Mouse (Mus musculus): ENCODE data around the gene Fam45a.
"Not testable (repeated sequence)": the region's sequence is repeated elsewhere in the genome, so short reads cannot be mapped to it uniquely, and the experiment has no call there.

The Fam45a gene

DNA sequence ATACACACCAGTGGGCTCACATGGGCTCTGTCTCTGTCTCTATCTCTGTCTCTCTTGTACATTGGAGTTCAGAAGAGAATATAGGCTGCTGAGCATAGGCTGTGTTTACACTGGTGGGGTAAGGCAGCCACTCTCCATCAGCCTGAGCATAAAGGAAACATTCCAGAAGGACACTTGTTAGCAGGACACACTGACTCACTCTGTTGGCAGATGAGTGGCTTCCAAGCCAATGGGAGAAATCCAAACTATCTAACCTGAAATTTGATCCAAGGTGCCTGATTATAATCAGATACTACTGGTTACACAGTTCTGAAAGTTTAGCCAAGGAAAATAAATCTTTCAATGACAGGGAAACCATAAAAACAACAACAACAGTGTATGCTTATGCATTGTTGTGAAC is 34.3 kb downstream of the Fam45a start:
- DNase-seq: no peak

DNA sequence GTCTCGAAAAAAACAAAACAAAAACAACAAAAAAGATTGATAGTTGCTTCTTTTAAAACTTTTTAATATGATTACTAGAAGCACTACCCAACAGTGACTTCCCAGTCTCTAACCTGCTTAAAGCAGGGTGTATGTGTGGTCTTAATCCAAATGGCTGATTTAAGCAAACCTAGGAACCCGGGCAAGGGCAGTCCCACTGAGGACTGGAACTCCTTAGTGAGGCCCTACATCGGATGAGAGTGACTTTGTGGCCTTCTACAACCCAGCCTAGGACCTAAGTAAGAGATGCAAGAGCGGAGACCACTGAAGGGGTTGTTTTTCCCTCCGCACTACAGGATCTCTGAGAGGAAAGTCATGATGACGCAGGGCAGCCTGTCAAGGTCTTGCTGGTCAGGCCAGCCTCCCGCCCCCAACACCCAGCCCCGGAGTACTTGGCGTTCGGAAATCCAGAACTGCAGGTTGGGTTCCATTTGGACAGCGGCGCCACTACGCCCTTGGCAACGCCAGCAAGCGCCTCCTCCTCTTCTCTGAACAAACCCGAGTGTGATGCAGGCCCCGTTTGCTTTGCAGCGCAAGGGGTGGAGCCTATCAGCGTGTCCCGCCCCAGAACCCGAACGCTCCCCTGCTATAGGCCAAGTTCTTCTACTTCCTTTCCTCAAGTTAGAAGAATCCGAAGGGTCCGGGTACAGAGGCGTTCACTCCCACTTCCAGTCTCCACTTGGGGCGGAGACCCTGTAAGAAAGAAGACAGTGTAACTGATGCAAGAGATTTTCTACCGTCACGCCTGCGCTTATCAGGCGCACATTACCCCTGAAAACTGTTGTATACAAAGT is 49.7 kb downstream of the Fam45a start, which contains the start of gene Sfxn4:
Gene Sfxn4 (minus strand): TSS at position 612 of the 833 bp plus-strand sequence.
- peak; percentile 90 to 94 for DNase-seq

DNA sequence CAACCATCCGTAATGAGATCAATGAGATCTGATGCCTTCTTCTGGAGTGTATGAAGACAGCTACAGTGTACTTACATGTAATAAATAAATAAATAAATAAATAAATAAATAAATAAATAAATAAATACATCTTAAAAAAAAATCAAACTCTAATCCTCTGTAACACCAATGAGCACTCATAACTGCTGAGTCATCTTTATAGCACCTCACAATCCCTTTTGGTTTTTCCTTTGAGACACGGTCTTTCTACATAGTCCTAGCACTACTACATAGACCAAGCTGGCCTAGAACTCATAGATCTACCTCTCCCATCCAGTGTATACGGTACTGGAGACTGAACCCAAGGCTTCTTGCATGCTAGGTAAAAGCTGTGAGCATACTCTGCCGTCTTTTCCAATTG is 54.8 kb downstream of the Fam45a start:
- not testable (repeated sequence) for DNase-seq

DNA sequence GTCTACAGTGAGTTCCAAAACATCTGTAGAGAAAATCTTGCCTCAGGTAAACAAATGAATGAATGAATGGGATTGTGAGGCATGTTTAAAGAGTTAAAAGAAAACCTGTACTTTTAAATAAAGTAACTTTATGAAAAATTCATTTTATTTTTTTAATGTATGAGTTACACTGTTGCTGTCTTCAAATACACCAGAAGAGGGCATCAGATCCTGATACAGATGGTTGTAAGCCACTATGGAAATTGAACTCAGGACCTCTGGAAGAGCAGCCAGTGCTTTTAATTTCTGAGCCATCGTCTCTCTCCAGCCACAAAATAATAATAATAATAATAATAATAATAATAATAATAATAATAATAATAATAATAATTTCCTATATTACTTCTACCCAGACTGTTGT is 59.1 kb downstream of the Fam45a start:
- DNase-seq: no peak

DNA sequence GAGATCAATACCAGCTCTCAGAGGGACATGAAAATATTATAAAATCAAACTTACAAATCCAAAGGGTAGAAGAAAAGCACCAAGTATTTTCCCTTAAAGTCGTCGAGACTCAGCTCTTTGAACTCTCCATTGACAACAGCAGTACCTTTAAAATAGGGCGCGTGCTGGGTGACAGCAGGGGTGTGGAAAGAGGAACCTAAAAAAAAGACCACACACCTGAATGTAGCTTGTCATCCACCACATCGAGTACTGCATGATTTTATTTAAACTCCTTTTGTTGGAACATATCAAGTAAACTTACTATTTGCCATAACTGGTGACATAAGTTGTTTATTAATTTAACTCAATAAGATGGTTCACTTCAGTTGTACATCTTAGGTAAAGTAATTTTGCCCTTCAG is 60.0 kb downstream of the Fam45a start:
- DNase-seq: no peak

DNA sequence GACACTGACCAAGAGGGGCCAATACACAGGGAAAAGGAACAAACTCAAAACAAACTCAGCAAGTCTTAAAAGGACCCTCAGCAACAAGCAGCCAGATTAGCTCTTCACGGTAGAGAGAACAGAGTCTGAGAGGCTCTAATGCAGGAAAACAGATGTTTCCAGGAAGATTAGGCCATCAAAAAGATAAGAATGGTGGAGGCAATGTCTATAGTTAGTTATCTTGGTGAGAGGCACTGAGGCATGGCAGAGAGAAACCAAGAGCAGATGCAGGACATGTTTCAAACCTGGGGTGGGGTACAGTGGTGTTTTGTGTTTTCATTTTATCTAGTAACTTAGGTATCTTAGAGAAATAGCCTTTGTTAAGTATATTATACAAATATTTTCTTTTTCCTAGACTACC is 60.9 kb downstream of the Fam45a start:
- DNase-seq: no peak

DNA sequence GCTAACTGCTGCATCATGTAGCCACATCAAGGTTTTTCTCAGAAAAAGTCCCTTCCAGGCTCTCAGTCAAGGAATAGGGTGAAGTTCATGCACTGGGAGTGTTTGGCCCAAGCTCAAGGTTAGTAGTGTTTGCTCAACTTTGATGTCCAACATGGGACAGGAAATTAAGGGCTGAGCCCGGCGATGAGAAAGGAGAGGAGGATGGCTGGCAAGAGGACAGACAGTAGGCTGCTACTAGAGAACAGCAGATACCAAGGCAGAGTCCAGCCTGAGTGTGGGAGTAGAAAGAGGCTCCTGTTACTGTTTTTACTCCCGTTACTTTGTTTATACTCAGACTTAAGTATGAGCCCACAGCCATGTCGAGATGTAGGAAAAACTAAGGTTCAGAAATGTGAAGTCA is 62.1 kb downstream of the Fam45a start:
- peak; percentile 9 to 17 for DNase-seq

DNA sequence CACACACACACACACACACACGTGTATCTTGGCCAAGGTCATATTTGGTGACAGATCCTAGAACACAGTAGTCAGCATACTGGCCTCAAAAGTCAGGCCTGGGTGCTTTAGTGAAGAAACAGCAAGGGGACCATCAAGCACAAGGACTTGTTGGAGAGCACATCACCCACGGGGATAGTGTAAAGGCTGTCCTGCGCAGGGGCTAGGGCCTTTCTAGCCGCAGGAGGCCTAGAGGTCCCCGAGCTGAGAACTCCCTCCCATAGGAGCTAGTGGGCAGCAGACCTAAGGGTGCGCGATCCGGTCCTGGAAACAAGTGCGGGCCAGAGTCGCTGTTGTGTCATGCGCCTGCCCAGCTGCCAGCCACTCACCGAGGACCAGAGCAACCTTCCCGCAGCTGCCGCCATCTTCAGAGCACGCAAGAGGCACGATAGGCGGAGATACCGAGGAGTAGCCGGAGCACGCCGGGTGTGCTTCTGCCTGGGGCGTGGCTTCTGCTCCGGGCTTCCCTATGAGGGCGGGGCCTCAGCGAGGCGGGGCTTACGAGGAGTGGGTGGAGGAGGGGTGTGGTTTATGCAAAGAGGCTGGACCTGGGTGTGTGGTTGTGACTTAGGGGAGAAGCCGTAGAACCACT is 62.8 kb downstream of the Fam45a start, which contains the start of gene Prdx3:
Gene Prdx3 (minus strand): TSS at position 493 of the 631 bp plus-strand sequence.
- DNase-seq: peak; percentile 96 to 98

DNA sequence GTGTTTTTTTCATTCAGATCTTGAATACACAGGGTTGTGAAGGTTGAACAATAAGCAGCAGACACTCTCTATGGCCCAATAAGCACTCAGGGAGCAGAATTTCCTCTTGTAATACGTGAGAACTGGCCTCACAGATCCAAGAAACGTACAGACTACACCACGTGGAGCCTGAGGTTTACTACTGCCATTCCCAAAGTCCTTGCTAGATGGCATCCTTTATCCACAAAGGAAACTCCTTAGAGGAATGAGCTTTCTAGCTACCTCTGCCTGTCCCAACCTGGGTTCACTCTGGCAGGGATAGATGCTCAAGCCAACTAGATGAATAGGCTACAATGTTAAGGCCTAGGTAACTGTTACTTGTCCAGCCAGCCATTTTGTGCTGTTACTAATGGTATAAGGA is 71.7 kb downstream of the Fam45a start:
- DNase-seq: peak; percentile 51 to 56
